In the genomic region with DNA sequence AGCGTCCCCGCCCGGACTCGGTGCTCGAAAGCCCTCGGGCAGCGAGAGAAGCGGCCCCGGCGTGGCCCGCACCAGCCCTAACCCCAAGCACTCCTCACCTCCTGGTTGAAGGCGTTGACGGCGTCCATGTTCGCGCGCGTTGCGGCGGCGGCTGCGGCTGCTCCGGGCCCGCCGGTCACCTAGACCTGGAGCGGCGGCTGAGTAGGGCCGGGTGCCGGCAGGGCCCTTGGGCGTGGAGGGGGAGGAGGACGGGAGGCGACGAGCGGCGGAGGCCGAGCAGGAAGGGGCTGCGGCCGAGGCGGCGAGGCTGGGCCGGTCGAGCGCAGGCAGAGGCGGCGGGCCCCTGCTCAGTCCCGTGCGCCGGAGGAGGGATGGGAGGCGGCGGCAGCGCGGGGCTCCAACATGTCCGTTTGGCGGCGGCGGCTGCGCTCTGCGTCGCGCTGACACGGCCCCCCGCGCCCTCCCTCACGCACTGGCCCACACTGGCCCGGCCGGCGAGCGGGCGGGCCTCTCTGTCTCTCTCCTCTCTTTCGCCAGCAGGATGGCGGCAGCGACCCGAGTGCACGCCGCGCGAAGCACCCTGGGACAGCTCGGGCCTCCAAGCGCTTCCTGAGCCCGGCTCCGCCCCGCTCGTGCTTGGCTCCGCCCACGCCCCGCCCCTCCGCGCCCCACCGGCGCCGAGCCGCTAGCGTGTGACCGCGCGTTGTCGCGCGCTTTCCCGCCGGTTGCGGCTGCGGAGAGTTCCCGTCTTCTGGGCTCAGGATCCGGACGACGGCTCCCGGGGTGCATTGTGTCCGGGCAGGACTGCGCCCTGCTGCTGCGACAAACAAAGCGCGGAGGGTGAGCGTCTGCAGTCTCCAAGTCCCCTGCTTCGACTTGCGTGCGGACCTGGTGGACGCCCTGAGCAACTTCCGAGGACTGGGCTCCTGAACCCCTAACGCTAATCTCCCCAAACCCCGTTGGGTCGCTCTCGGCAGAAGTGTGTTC, we compare ENCODE assay signal across 8 mouse cellular contexts. TPM values are rescaled to one million over a fixed set of nuclear protein-coding genes. Genes with fewer than 3 reads are reported as not detected.
DNase-seq lines count a peak whose midpoint lies in the region; ATAC-seq and TF ChIP-seq lines count a peak whose summit lies in the region.

Gene Scaf4, minus strand, starts transcription at position 599 of the 987 bp plus-strand sequence.

- peak within 1 kb of the TSS; percentile 95 for H3K27ac ChIP-seq in hindbrain, embryonic 14.5 days

- CTCF ChIA-PET in Patski (lab: Charles Lee): no interaction called here

- peak within 1 kb of the TSS; percentile 99 for H3K4me3 ChIP-seq in hindbrain, embryonic 14.5 days (replicated peaks; ENCODE audit: low read length)

- no peaks in the 10 kb centered on the region for H3K27me3 ChIP-seq in Patski
- H3K27me3 ChIP-seq in hindbrain, embryonic 14.5 days (ENCODE audit: control insufficient read depth, insufficient read depth, low read length): no peaks in the 10 kb centered on the region

- in situ Hi-C loops in Patski (cut with MboI; ENCODE audit: low pct_unique_long_range_greater_than_20kb): no loop called here

- H3K9ac ChIP-seq in hindbrain, embryonic 14.5 days: peak within 1 kb of the TSS; percentile 98

- H3K4me2 ChIP-seq in hindbrain, embryonic 14.5 days (replicated peaks): peak within 1 kb of the TSS; percentile 97

- peaks cover 35% of the 10 kb centered on the region for H3K4me1 ChIP-seq in hindbrain, embryonic 14.5 days (replicated peaks; ENCODE audit: control insufficient read depth, insufficient read depth, low read length)

- TF ChIP-seq CTCF in Patski (IDR thresholded peaks at IDR 0.05): no peak

- H3K9me3 ChIP-seq in hindbrain, embryonic 14.5 days (ENCODE audit: control insufficient read depth, low read length): no peaks in the 10 kb centered on the region

- no peaks in the 10 kb centered on the region for H3K36me3 ChIP-seq in hindbrain, embryonic 14.5 days (replicated peaks; ENCODE audit: control insufficient read depth, insufficient read depth)

- WGBS in hindbrain, embryonic 14.5 days: under 1% methylated on average over 92 of the region's 123 CpGs

- peak; percentile 98 for ATAC-seq in Patski
- ATAC-seq in hindbrain, embryonic 14.5 days (ENCODE audit: low FRiP score): peak; percentile 97

- POLR2A ChIA-PET in Patski (lab: Charles Lee): no interaction called here

- DNase-seq in Patski (ENCODE audit: low read depth, low spot score): peak; percentile 51
- DNase-seq in cerebellum, postnatal 14 days: peak; percentile 96 to 97
- peak; percentile 86 to 92 for DNase-seq in frontal cortex, postnatal 25 days (ENCODE audit: low spot score in 2 of 2)
- peak; percentile 94 for DNase-seq in hindbrain, embryonic 14.5 days (ENCODE audit: low spot score)
- DNase-seq in layer of hippocampus, postnatal 36 days: peak; percentile 96 to 97
- DNase-seq in lung, postnatal 36 days: peak; percentile 96
- DNase-seq in retina, postnatal 1 day: peak; percentile 97
- DNase-seq in urinary bladder, adult 18-20 months (ENCODE audit: low spot score in 2 of 2): peak; percentile 94 to 95

RNA-seq across cellular contexts. Expression of gene Scaf4, which starts in this region (rescaled TPM):
- polyA plus RNA-seq in Patski (2021): 31.4 TPM
- polyA plus RNA-seq in hindbrain, embryonic 14.5 days (2014; fragmentation: Nextera tagmentation; extraction: Ambion mirVana): 24.4 and 26.2 TPM in 2 replicates
- total RNA-seq in layer of hippocampus, postnatal 36 days (2021): 10 to 100 TPM; 48.4 to 56.3 TPM

Comparison
In these comparisons a context has a peak if more than half of its experiments do, and no peak if none do; other contexts are left out.
1. Peak in every context shown above with its lines: DNase-seq, ATAC-seq, H3K4me3 ChIP-seq and H3K27ac ChIP-seq.